Mouse (Mus musculus) myocyte (in vitro differentiated cells): ENCODE measurements around the gene Ndrg2.
"Not testable (repeated sequence)": the region's sequence is repeated elsewhere in the genome, so short reads cannot be mapped to it uniquely, and the experiment has no call there.

Experiments used
- CEBPB ChIP-seq: IDR thresholded peaks from 2 replicates; pipeline ENCODE4 v1.6.1; 2011; ENCODE audit warnings: mild to moderate bottlenecking, moderate library complexity; ENCODE audit not compliant: poor library complexity, insufficient read depth, severe bottlenecking
- E2F4 ChIP-seq: IDR thresholded peaks from one replicate; pipeline ENCODE4 v1.6.1; 2011; ENCODE audit warnings: mild to moderate bottlenecking, control low read depth, moderate library complexity; ENCODE audit not compliant: insufficient read depth
- MAX ChIP-seq: IDR thresholded peaks from one replicate; pipeline ENCODE4 v1.6.1; 2011; ENCODE audit warnings: low read depth, mild to moderate bottlenecking, control low read depth
- MYOD1 ChIP-seq, 3 experiments: IDR thresholded peaks; one replicate each; pipeline ENCODE4 v1.6.1; 2011; ENCODE audit warnings: control low read depth in 2 of 3, low read depth in 2 of 3, mild to moderate bottlenecking in 2 of 3, moderate library complexity in 1 of 3; ENCODE audit not compliant: insufficient read length in 2 of 3, control insufficient read depth in 1 of 3
- MYOG ChIP-seq, 3 experiments: IDR thresholded peaks; one replicate each; pipeline ENCODE4 v1.6.1; 2011; ENCODE audit warnings: control low read depth in 2 of 3, low read depth in 2 of 3, mild to moderate bottlenecking in 2 of 3; ENCODE audit not compliant: insufficient read length in 2 of 3, control insufficient read depth in 1 of 3, insufficient read depth in 1 of 3
- POLR2A ChIP-seq: IDR thresholded peaks from one replicate; pipeline ENCODE4 v1.6.1; 2011; ENCODE audit warnings: low read depth, mild to moderate bottlenecking, control low read depth, moderate library complexity; ENCODE audit not compliant: insufficient read length
- POLR2AphosphoS2 ChIP-seq: IDR thresholded peaks from one replicate; pipeline ENCODE4 v1.6.1; 2011; ENCODE audit warnings: low read depth, control low read depth; ENCODE audit not compliant: insufficient read length
- REST ChIP-seq: IDR thresholded peaks from one replicate; pipeline ENCODE4 v1.6.1; 2011; ENCODE audit warnings: mild to moderate bottlenecking, control low read depth, moderate library complexity; ENCODE audit not compliant: insufficient read depth, insufficient read length
- SRF ChIP-seq: IDR thresholded peaks from one replicate; pipeline ENCODE4 v1.6.1; 2011; ENCODE audit warnings: low read depth; ENCODE audit not compliant: control insufficient read depth, insufficient read length
- TCF12 ChIP-seq: IDR thresholded peaks from one replicate; pipeline ENCODE4 v1.6.1; 2011; ENCODE audit warnings: mild to moderate bottlenecking, control low read depth; ENCODE audit not compliant: poor library complexity, insufficient read depth, severe bottlenecking
- USF1 ChIP-seq: IDR thresholded peaks from one replicate; pipeline ENCODE4 v1.6.1; 2011; ENCODE audit warnings: low read depth, mild to moderate bottlenecking, control low read depth, moderate library complexity

GRCm38 (mm10) chr14:51855280-51855679 lies 58.7 kb downstream of the Ndrg2 start:
- TF ChIP-seq MAX; POLR2A; MYOD1 (IDR thresholded peaks at IDR 0.05; ENCODE audit: control insufficient read depth in 1 of 3, insufficient read length in 2 of 3, low read depth in 2 of 3); MYOG (IDR thresholded peaks at IDR 0.05; ENCODE audit: control insufficient read depth in 1 of 3, insufficient read depth in 1 of 3, insufficient read length in 2 of 3, low read depth in 2 of 3); REST; USF1; E2F4; CEBPB; SRF; TCF12; POLR2AphosphoS2: not testable (repeated sequence)
